Mouse (Mus musculus) testis, adult 2 months (tissue): ENCODE data around the gene Pan3. TPM values are rescaled to one million over a fixed set of nuclear protein-coding genes. Genes with fewer than 3 reads are reported as not detected.
A peak's percentile ranks its signal among the peaks of the same experiment; 100 is the strongest.
"Not testable (repeated sequence)": the region's sequence is repeated elsewhere in the genome, so short reads cannot be mapped to it uniquely, and the experiment has no call there.

Experiments used
- H3K27ac ChIP-seq: fragments of 200-500 bp; 2 replicates; pipeline ENCODE4 v1.5.1; 2012; ENCODE audit warnings: low read depth, low read length; ENCODE audit not compliant: control insufficient read depth, insufficient read depth
- H3K27me3 ChIP-seq: fragments of 200-500 bp; 2 replicates; pipeline ENCODE4 v1.6.1; 2012; ENCODE audit warnings: mild to moderate bottlenecking, low read length, moderate library complexity; ENCODE audit not compliant: control insufficient read depth, insufficient read depth
- H3K36me3 ChIP-seq: fragments of 200-500 bp; 2 replicates; pipeline ENCODE4 v1.6.1; 2012; ENCODE audit warnings: mild to moderate bottlenecking, low read length; ENCODE audit not compliant: control insufficient read depth, insufficient read depth
- H3K4me1 ChIP-seq: fragments of 200-500 bp; 2 replicates; pipeline ENCODE4 v1.6.1; 2012; ENCODE audit warnings: low read length; ENCODE audit not compliant: control insufficient read depth, insufficient read depth
- H3K4me3 ChIP-seq: fragments of 200-500 bp; 2 replicates; pipeline ENCODE4 v1.5.1; 2012; ENCODE audit warnings: low read depth, mild to moderate bottlenecking, low read length, moderate library complexity, mixed read lengths; ENCODE audit not compliant: control insufficient read depth
- CTCF ChIP-seq: fragments of 200-500 bp; IDR thresholded peaks from 2 replicates; pipeline ENCODE4 v1.5.1; 2012; ENCODE audit warnings: low read depth, mild to moderate bottlenecking, inconsistent platforms, low read length, moderate library complexity; ENCODE audit not compliant: control insufficient read depth, insufficient read depth, insufficient replicate concordance
- POLR2A ChIP-seq: fragments of 200-500 bp; IDR thresholded peaks from 2 replicates; pipeline ENCODE4 v1.6.1; 2012; ENCODE audit warnings: low read depth, mild to moderate bottlenecking, inconsistent platforms, low read length, moderate library complexity; ENCODE audit not compliant: control insufficient read depth
- polyA plus RNA-seq: library from polyadenylated mRNA; depleted of rRNA; stranded (reverse); fragments of >200 nt; gene quantifications from 2 replicates; pipeline ENCODE4 v1.2.3, GENCODE M21; 2012

The Pan3 gene
- polyA plus RNA-seq, 1 experiment = 94.5 TPM

GRCm38 (mm10) chr5:147539409-147539808, 109.4 kb downstream of the Pan3 start:
- Histone ChIP-seq H3K36me3 (peaks cover 3% of the 10 kb centered on the region), H3K4me1 (no peaks in the 10 kb centered on the region), H3K27me3 (no peaks in the 10 kb centered on the region), H3K27ac (no peak overlapping the region), H3K4me3 (no peak overlapping the region)
- TF ChIP-seq POLR2A (no peak), CTCF (no peak)

DNA sequence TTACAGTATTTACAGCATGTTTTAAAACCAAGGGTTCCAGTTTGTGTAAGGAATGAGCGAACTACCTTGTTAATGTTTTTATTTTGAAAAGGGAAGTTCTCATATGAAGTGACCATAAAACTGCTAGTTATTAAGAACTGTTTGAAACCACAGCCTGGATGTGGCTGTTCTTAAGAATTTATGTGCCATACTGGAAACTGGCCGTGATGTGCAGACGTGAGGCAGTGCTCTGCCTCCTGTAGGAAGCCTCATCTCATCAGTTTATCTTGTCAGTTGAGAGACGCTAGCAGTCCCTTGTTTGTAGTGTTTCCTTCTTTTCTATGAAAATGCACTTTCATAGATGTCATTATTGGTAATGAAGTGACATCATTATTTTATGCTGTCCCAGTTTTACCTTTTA, 109.9 kb downstream of the Pan3 start:
- TF ChIP-seq POLR2A (no peak), CTCF (no peak)
- H3K36me3 ChIP-seq = peaks cover 3% of the 10 kb centered on the region

DNA sequence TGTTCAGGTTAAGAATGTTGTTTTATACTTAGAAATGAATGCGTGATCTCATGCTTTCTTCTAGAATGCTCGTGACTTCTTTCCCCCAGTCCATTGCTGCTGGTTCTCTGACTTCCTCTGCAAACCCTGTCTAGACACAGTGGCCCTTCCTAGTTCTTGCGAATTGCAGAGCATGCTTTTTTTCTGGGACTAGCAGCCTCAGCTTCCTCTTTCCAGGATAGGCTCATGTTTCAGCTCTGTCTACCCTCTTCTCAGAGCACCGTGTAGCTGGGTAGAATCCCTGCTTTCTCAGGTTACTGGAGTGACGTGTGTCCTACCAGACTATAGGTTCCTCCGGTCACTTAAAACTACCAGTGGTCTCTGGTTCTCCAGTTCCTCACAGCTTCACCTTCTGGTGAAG, 112.3 kb downstream of the Pan3 start:
- H3K4me1 ChIP-seq = no peaks in the 10 kb centered on the region
- H3K27ac ChIP-seq = no peak overlapping the region
- H3K4me3 ChIP-seq = no peak overlapping the region
- no peaks in the 10 kb centered on the region for H3K27me3 ChIP-seq
- peaks cover 4% of the 10 kb centered on the region for H3K36me3 ChIP-seq
- TF ChIP-seq CTCF (no peak), POLR2A (no peak)

More for the DNA sequence above, 109.9 kb downstream of the Pan3 start:
- Histone ChIP-seq H3K27ac (no peak overlapping the region), H3K27me3 (no peaks in the 10 kb centered on the region), H3K4me1 (no peaks in the 10 kb centered on the region), H3K4me3 (no peak overlapping the region)

GRCm38 (mm10) chr5:147545731-147546241, 115.8 kb downstream of the Pan3 start:
- Histone ChIP-seq H3K4me1 (no peaks in the 10 kb centered on the region), H3K27me3 (no peaks in the 10 kb centered on the region), H3K4me3 (no peak overlapping the region), H3K27ac (no peak overlapping the region), H3K36me3 (peaks cover 4% of the 10 kb centered on the region)
- TF ChIP-seq CTCF (peak; percentile 33; the same call in 1 of the 2 replicates), POLR2A (no peak)

- no peak for TF ChIP-seq CTCF
- TF ChIP-seq POLR2A = no peak
- Histone ChIP-seq H3K27ac (no peak overlapping the region), H3K4me1 (no peaks in the 10 kb centered on the region), H3K36me3 (peaks cover 2% of the 10 kb centered on the region), H3K4me3 (no peak overlapping the region), H3K27me3 (no peaks in the 10 kb centered on the region)
Measured at GRCm38 (mm10) chr5:147549016-147549755, 119.2 kb downstream of the Pan3 start.

- H3K27me3 ChIP-seq = no peaks in the 10 kb centered on the region
- H3K27ac ChIP-seq = no peak overlapping the region
- TF ChIP-seq POLR2A (no peak), CTCF (no peak)
- H3K4me3 ChIP-seq = no peak overlapping the region
- H3K36me3 ChIP-seq = no peaks in the 10 kb centered on the region
- H3K4me1 ChIP-seq = no peaks in the 10 kb centered on the region
Measured at GRCm38 (mm10) chr5:147551879-147552627, 122.1 kb downstream of the Pan3 start.

- not testable (repeated sequence) for H3K27ac ChIP-seq, H3K27me3 ChIP-seq, H3K36me3 ChIP-seq, H3K4me1 ChIP-seq, H3K4me3 ChIP-seq
Measured at GRCm38 (mm10) chr5:147557641-147558040, 127.7 kb downstream of the Pan3 start.
